Mouse (Mus musculus) B cell, adult 2 months (primary cell): ENCODE results near the gene Gnpat.
A peak's percentile ranks its signal among the peaks of the same experiment; 100 is the strongest.

ENCODE experiments used
- DNase-seq, 2 experiments: peaks; one replicate each; pipeline ENCODE4 v3.0.0; 2022

The Gnpat gene

GRCm38 (mm10) chr8:124845131-124845530 is 17.7 kb upstream of the Gnpat start:
- no peak for DNase-seq

GRCm38 (mm10) chr8:124845573-124845972 is 17.3 kb upstream of the Gnpat start:
- DNase-seq: no peak

GRCm38 (mm10) chr8:124853511-124853910 is 9.3 kb upstream of the Gnpat start:
- no peak for DNase-seq

- peak; percentile 50 to 53 for DNase-seq
Measured at GRCm38 (mm10) chr8:124859466-124859865, 3.4 kb upstream of the Gnpat start.

GRCm38 (mm10) chr8:124860188-124860587 is 2.6 kb upstream of the Gnpat start:
- no peak for DNase-seq

GRCm38 (mm10) chr8:124863163-124863677 is 387 bp downstream of the Gnpat start:
- DNase-seq: no peak

- DNase-seq: peak; percentile 32 to 40
Measured at GRCm38 (mm10) chr8:124863729-124864128, 896 bp downstream of the Gnpat start.

- DNase-seq: peak in 1 of 2 experiments; percentile 9
Measured at GRCm38 (mm10) chr8:124866669-124867068, 3.8 kb downstream of the Gnpat start.

- no peak for DNase-seq
Measured at GRCm38 (mm10) chr8:124867126-124867525, 4.3 kb downstream of the Gnpat start.

GRCm38 (mm10) chr8:124869708-124870107 is 6.9 kb downstream of the Gnpat start:
- no peak for DNase-seq

GRCm38 (mm10) chr8:124871474-124871873 is 8.6 kb downstream of the Gnpat start:
- DNase-seq: no peak

GRCm38 (mm10) chr8:124872081-124872480 is 9.2 kb downstream of the Gnpat start:
- no peak for DNase-seq

GRCm38 (mm10) chr8:124872690-124873089 is 9.9 kb downstream of the Gnpat start:
- no peak for DNase-seq

- DNase-seq: no peak
Measured at GRCm38 (mm10) chr8:124878141-124878540, 15.3 kb downstream of the Gnpat start.

GRCm38 (mm10) chr8:124878946-124879526 is 16.2 kb downstream of the Gnpat start:
- DNase-seq: no peak

GRCm38 (mm10) chr8:124888385-124888784 is 25.6 kb downstream of the Gnpat start:
- peak; percentile 17 to 33 for DNase-seq

GRCm38 (mm10) chr8:124892596-124892995 is 29.8 kb downstream of the Gnpat start:
- DNase-seq: no peak

- DNase-seq: no peak
Measured at GRCm38 (mm10) chr8:124896010-124896631, 33.3 kb downstream of the Gnpat start.

GRCm38 (mm10) chr8:124896632-124897385 is 34.0 kb downstream of the Gnpat start:
- peak; percentile 57 to 66 for DNase-seq

- peak; percentile 98 to 99 for DNase-seq
Measured at GRCm38 (mm10) chr8:124897386-124898250, 34.8 kb downstream of the Gnpat start, which contains the start of the genes Exoc8 and Sprtn. Gene Exoc8, minus strand, starts transcription at chr8:124897705. Gene Sprtn, plus strand, starts transcription at chr8:124897886.

- no peak for DNase-seq
Measured at GRCm38 (mm10) chr8:124898251-124898905, 35.5 kb downstream of the Gnpat start.

- no peak for DNase-seq
Measured at GRCm38 (mm10) chr8:124903198-124903597, 40.4 kb downstream of the Gnpat start.
